Mouse (Mus musculus) ZHBTc4 (cell line): ENCODE measurements around the gene Nbea.

Experiments
- DNase-seq: peaks from one replicate; pipeline ENCODE4 v3.0.0-alpha.2; 2011; ENCODE audit warnings: low read depth, low spot score

Nbea gene

GRCm38 (mm10) chr3:55783171-55784081 lies 400.1 kb downstream of the Nbea start:
- DNase-seq = peak; percentile 50

DNA sequence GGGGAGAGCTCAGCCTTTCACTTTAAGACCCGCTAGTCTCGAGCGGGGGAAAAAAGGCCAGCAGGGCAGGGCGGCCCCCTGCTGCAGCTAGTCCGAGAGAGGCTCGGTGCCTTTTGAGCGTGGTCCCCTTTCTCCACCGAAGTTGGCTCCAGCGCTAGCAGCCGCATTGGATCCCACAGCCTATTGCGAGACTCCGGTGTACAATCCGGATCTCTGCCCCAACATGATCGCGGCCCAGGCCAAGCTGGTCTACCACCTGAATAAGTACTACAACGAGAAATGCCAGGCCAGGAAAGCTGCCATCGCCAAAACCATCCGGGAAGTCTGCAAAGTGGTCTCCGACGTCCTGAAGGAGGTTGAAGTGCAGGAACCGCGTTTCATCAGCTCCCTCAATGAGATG lies 400.7 kb downstream of the Nbea start:
- DNase-seq = peak; percentile 51

- DNase-seq = peak; percentile 21
Observed at GRCm38 (mm10) chr3:55782056-55782687, 401.3 kb downstream of the Nbea start, which contains the start of gene Mab21l1. TSS of gene Mab21l1 (plus strand) at chr3:55782510.

GRCm38 (mm10) chr3:55781429-55782055 lies 402.0 kb downstream of the Nbea start:
- no peak for DNase-seq

- DNase-seq = peak; percentile 52
Observed at GRCm38 (mm10) chr3:55780120-55781070, 403.1 kb downstream of the Nbea start.

- DNase-seq = no peak
Observed at GRCm38 (mm10) chr3:55778764-55779730, 404.5 kb downstream of the Nbea start.

GRCm38 (mm10) chr3:55777501-55777900 lies 406.0 kb downstream of the Nbea start:
- no peak for DNase-seq

DNA sequence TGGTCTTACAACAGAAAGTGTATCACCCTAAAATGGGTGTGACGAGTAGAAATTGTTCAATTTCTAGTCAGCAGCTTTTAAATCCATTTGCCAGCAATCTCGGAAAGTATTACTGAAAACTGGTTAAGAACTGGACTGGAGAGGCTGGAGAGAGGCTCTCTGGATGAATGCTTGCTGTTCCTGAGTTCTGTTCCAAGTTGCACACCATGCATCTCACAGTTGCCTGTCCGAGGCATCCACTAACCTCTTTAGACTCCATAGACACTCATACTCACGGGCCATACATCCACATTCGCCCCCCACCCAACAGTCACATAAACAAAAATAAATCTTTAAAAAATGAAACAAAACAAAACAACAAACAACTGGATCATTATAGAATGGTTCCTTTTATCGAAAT lies 407.7 kb downstream of the Nbea start:
- no peak for DNase-seq

GRCm38 (mm10) chr3:55775245-55775644 lies 408.3 kb downstream of the Nbea start:
- no peak for DNase-seq

- no peak for DNase-seq
Observed at GRCm38 (mm10) chr3:55774203-55774602, 409.3 kb downstream of the Nbea start.

GRCm38 (mm10) chr3:55769308-55769707 lies 414.2 kb downstream of the Nbea start:
- no peak for DNase-seq

GRCm38 (mm10) chr3:55768654-55769053 lies 414.8 kb downstream of the Nbea start:
- no peak for DNase-seq

DNA sequence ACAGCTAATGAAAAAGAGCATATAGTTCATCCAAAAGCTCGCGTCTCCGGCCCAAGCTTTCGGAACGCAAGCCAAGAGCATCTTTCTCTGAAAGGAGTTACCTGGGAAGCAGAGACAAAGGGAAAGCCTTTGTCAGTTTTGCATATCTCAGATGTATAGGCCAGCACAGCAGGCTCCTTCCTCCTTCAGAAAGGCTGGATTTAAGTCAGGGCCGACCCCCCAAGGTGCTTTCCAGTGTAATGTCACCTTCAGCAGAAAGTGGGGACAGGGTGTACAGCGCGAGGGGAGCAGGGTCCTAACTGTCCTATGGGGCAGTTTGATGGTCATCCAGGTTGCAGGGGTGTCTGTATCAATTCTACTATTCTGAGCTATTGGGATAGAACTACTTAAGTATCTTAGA lies 419.9 kb downstream of the Nbea start:
- peak; percentile 76 for DNase-seq

- no peak for DNase-seq
Observed at GRCm38 (mm10) chr3:55758297-55758696, 425.2 kb downstream of the Nbea start.

DNA sequence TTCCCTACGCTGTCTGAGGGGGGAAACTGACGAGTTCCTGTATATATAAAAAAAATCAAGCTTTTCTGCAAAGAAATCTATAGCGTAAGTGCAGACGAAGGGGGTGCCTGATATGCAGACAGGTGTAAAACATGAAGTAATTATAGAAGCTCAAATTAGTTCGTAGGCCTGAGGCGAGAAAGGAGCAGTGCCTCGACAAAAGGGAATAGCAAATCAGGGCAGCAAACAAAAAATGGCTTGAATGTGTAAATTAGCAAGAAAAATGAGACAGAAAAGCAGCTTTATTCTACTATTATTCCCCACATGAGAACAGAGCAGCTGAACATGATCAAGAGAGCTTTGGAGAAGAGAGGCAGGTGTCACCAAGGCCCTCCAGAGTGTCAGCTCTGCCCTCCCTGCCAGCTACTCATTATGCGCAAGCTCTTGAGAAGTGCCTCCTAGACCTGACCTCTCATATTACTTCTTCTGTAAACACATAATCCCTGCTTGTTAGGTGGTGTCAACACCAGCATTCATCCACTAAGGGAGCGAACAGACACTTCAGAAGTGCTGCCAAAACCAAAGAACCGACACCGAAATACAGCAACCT lies 426.8 kb downstream of the Nbea start:
- no peak for DNase-seq

DNA sequence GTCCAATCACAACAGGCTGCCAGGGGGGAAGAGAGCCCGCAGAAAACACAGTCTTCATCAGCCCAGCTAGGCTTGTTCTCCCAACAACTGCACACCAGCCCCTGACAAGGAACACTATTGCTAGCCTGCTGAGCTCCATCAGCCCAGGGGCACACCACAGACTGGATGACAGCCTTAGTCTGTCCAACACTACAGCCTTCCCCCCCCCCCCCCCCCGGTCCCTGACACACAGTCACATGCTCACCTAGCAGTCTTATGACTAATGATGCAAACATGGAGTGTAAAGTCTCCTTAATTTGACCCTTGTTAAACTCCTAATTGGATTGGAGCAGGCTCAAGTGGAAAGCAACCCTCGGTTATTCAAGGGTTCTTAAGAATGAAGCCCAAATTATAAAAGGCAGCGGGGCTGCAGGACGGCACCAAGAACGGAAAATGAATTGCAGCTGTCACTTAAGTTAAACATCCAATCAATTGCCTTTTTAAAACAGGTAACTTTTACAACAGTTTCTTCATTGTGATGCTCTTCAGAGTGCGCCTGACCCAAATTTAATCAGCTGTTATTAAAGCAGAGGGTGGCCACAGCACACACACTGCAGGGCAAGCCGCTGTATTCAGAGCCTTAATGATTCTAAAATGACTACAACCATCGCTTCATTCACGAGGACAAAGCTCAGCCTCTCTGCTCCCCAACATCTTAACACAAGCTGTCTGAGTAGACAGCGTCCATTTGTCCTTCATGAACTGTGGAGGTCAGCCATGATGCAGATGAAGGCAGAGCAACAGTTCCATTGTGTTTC lies 427.5 kb downstream of the Nbea start:
- no peak for DNase-seq

- no peak for DNase-seq
Observed at GRCm38 (mm10) chr3:55754981-55755608, 428.4 kb downstream of the Nbea start.

DNA sequence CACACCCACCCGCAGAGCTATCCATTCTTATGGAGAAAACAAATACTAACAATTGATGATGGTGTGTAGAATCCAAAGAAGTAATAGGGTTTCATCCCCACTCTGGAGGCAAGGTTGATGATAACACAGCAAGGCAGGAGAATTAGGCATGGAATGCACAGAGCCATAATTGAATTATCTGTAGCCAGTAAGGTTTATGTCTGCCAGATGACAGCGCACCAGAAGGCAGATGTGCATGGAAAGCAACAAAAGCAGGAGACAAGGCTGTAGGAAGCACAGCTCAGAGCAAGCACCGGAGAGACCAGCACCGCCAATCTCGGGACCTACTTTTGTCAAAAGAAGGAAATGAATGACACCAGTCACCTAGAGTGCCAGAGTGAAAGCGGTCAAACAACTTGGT lies 429.6 kb downstream of the Nbea start:
- no peak for DNase-seq
